Mouse (Mus musculus): Measurements from ENCODE around the gene Csf1. TPM values are rescaled to one million over a fixed set of nuclear protein-coding genes. Genes with fewer than 3 reads are reported as not detected.

Gene Csf1
- polyA plus RNA-seq, 1 experiment from 2014 or later = 14.7 TPM

GRCm38 (mm10) chr3:107792736-107793135, 32.5 kb upstream of the Csf1 start:
- DNase-seq (ENCODE audit: low spot score) (no peak), ATAC-seq (ENCODE audit: low FRiP score, low TSS enrichment) (no peak)
- H3K9me3 ChIP-seq (ENCODE audit: control insufficient read depth, low read length) = no peaks in the 10 kb centered on the region
- peak overlapping the region; percentile 20; the same call in 1 of the 2 replicates for H3K27ac ChIP-seq (replicated peaks)
- H3K4me2 ChIP-seq (replicated peaks; ENCODE audit: low read depth) = no peak overlapping the region
- peaks cover 2% of the 10 kb centered on the region for H3K4me1 ChIP-seq (replicated peaks; ENCODE audit: control insufficient read depth, insufficient read depth)
- no peaks in the 10 kb centered on the region for H3K36me3 ChIP-seq (ENCODE audit: control insufficient read depth, insufficient read depth, low read length)
- no peak overlapping the region for H3K9ac ChIP-seq (ENCODE audit: low read length)
- no peak overlapping the region for H3K4me3 ChIP-seq (ENCODE audit: low read depth, low read length)
- H3K27me3 ChIP-seq (ENCODE audit: control insufficient read depth, insufficient read depth, low read length) = no peaks in the 10 kb centered on the region
- WGBS = 87% methylated on average over 5 of the region's 5 CpGs
- TF ChIP-seq EP300 (optimal IDR thresholded peaks at IDR 0.05) = no peak
- TF ChIP-seq CTCF (IDR thresholded peaks at IDR 0.05; ENCODE audit: low read depth) = no peak

- H3K4me2 ChIP-seq (replicated peaks; ENCODE audit: low read depth) = no peak overlapping the region
- no peaks in the 10 kb centered on the region for H3K27me3 ChIP-seq (ENCODE audit: control insufficient read depth, insufficient read depth, low read length)
- WGBS = 85% methylated on average over 11 of the region's 11 CpGs
- H3K4me3 ChIP-seq (ENCODE audit: low read depth, low read length) = no peak overlapping the region
- H3K4me1 ChIP-seq (replicated peaks; ENCODE audit: control insufficient read depth, insufficient read depth) = peaks cover 2% of the 10 kb centered on the region
- no peak overlapping the region for H3K27ac ChIP-seq (replicated peaks)
- no peaks in the 10 kb centered on the region for H3K36me3 ChIP-seq (ENCODE audit: control insufficient read depth, insufficient read depth, low read length)
- H3K9me3 ChIP-seq (ENCODE audit: control insufficient read depth, low read length) = no peaks in the 10 kb centered on the region
- no peak overlapping the region for H3K9ac ChIP-seq (ENCODE audit: low read length)
- ATAC-seq (ENCODE audit: low FRiP score, low TSS enrichment) (no peak), DNase-seq (ENCODE audit: low spot score) (no peak)
- TF ChIP-seq CTCF (IDR thresholded peaks at IDR 0.05; ENCODE audit: low read depth) = no peak
- TF ChIP-seq EP300 (optimal IDR thresholded peaks at IDR 0.05) = no peak
Measured at GRCm38 (mm10) chr3:107790766-107791303, 30.6 kb upstream of the Csf1 start.

GRCm38 (mm10) chr3:107790227-107790626, 30.0 kb upstream of the Csf1 start:
- Histone ChIP-seq H3K9me3 (ENCODE audit: control insufficient read depth, low read length) (no peaks in the 10 kb centered on the region), H3K27ac (replicated peaks) (no peak overlapping the region), H3K27me3 (ENCODE audit: control insufficient read depth, insufficient read depth, low read length) (no peaks in the 10 kb centered on the region), H3K4me2 (replicated peaks; ENCODE audit: low read depth) (no peak overlapping the region), H3K4me3 (ENCODE audit: low read depth, low read length) (no peak overlapping the region), H3K36me3 (ENCODE audit: control insufficient read depth, insufficient read depth, low read length) (no peaks in the 10 kb centered on the region), H3K4me1 (replicated peaks; ENCODE audit: control insufficient read depth, insufficient read depth) (peaks cover 2% of the 10 kb centered on the region), H3K9ac (ENCODE audit: low read length) (no peak overlapping the region)
- WGBS = 62% methylated on average over 3 of the region's 3 CpGs
- ATAC-seq (ENCODE audit: low FRiP score, low TSS enrichment) (no peak), DNase-seq (ENCODE audit: low spot score) (no peak)
- TF ChIP-seq CTCF (IDR thresholded peaks at IDR 0.05; ENCODE audit: low read depth) (no peak), EP300 (optimal IDR thresholded peaks at IDR 0.05) (no peak)

GRCm38 (mm10) chr3:107788885-107789284, 28.6 kb upstream of the Csf1 start:
- no peaks in the 10 kb centered on the region for H3K9me3 ChIP-seq (ENCODE audit: control insufficient read depth, low read length)
- WGBS = 78% methylated on average over 3 of the region's 3 CpGs
- H3K27ac ChIP-seq (replicated peaks) = peak overlapping the region; percentile 13; the same call in 1 of the 2 replicates
- H3K9ac ChIP-seq (ENCODE audit: low read length) = no peak overlapping the region
- no peak overlapping the region for H3K4me3 ChIP-seq (ENCODE audit: low read depth, low read length)
- no peak overlapping the region for H3K4me2 ChIP-seq (replicated peaks; ENCODE audit: low read depth)
- no peaks in the 10 kb centered on the region for H3K36me3 ChIP-seq (ENCODE audit: control insufficient read depth, insufficient read depth, low read length)
- TF ChIP-seq CTCF (IDR thresholded peaks at IDR 0.05; ENCODE audit: low read depth) = no peak
- no peak for TF ChIP-seq EP300 (optimal IDR thresholded peaks at IDR 0.05)
- no peaks in the 10 kb centered on the region for H3K27me3 ChIP-seq (ENCODE audit: control insufficient read depth, insufficient read depth, low read length)
- DNase-seq (ENCODE audit: low spot score) (no peak), ATAC-seq (ENCODE audit: low FRiP score, low TSS enrichment) (no peak)
- peaks cover 1% of the 10 kb centered on the region for H3K4me1 ChIP-seq (replicated peaks; ENCODE audit: control insufficient read depth, insufficient read depth)

- 63% methylated on average over 15 of the region's 15 CpGs for WGBS
- TF ChIP-seq CTCF (IDR thresholded peaks at IDR 0.05; ENCODE audit: low read depth) (no peak), EP300 (optimal IDR thresholded peaks at IDR 0.05) (no peak)
- H3K4me1 ChIP-seq (replicated peaks; ENCODE audit: control insufficient read depth, insufficient read depth) = no peaks in the 10 kb centered on the region; the same call in none of the 2 replicates
- no peaks in the 10 kb centered on the region for H3K36me3 ChIP-seq (ENCODE audit: control insufficient read depth, insufficient read depth, low read length)
- H3K27me3 ChIP-seq (ENCODE audit: control insufficient read depth, insufficient read depth, low read length) = no peaks in the 10 kb centered on the region
- no peak overlapping the region for H3K9ac ChIP-seq (ENCODE audit: low read length)
- peak overlapping the region; percentile 18; the same call in 1 of the 2 replicates for H3K27ac ChIP-seq (replicated peaks)
- no peak overlapping the region for H3K4me3 ChIP-seq (ENCODE audit: low read depth, low read length)
- no peak overlapping the region for H3K4me2 ChIP-seq (replicated peaks; ENCODE audit: low read depth)
- no peaks in the 10 kb centered on the region for H3K9me3 ChIP-seq (ENCODE audit: control insufficient read depth, low read length)
- DNase-seq (ENCODE audit: low spot score) = no peak
- peak; percentile 30; the same call in 1 of the 2 replicates for ATAC-seq (ENCODE audit: low FRiP score, low TSS enrichment)
Measured at GRCm38 (mm10) chr3:107787613-107788501, 27.6 kb upstream of the Csf1 start.
